Mouse (Mus musculus) NIH3T3 (cell line): ENCODE measurements at regions not wholly inside any gene's neighbourhood (a gene's known extent, or its start where the extent isn't known, plus 50 kb on each side); places are given as distances from the start of the nearest gene placed in this dataset.
A peak's percentile ranks its signal among the peaks of the same experiment; 100 is the strongest.
"Not testable (repeated sequence)": the region's sequence is repeated elsewhere in the genome, so short reads cannot be mapped to it uniquely, and the experiment has no call there.

Source experiments
- DNase-seq: peaks from one replicate; pipeline ENCODE4 v3.0.0-alpha.2; 2012; ENCODE audit warnings: low read depth

DNA sequence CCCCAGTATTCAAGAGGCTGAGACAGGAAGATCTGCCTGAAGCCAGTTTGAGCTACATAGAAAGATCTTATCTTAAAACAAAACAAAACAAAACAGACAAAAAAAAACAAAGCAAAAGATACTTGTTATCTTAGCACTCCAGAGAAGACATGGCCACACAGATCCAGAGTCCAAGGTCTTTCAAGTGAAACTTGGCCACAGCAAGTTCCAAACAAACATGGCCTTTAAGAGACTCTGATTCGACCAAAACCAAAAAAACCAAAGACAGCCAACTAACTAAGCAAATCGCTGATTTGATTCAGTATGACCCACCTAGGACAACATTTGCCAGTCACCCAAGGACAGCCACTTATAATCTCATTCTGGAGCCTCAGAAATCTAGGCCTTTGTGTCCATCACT, 69.8 kb upstream of the Tbl1xr1 start:
- no peak for DNase-seq

DNA sequence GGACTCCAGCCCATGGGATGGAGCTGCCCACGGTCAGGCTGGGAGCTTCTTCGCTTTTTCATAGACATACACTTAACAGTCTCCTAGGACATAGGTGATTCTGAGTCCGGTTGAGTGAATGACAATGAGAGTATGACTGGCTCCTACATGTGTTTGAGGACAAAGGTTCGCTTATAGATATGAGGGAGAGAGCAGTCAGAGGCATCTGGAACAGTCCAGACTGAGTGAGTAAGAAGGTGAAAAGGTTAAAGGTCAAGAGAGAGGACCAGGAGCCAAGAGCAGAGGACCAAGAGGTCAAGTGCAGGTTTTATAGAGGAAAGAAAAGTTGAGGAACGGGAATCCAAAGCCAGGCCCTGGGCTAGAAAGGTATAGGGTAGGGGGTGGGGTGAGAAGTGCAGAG, 68.7 kb upstream of the Tbl1xr1 start:
- DNase-seq = no peak

DNA sequence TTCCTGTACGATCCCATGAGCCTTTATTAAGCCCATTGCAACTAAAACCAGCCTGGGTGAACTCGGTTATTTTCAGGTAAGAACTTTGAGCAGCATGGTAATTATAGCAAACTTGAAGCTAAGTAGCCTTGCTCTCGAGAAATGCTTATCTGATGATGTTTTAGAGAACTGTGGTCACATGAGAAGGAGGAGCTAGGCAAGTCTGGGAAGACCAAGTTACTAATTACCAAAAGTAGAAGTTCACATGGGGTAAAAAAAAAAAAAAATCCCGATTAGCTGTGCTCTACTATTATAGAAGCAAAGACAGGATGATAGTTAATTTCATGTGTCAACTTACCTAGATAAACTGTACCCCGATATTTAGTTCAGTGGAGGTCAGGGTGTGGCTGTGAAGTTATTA, 68.0 kb upstream of the Tbl1xr1 start:
- DNase-seq = no peak

DNA sequence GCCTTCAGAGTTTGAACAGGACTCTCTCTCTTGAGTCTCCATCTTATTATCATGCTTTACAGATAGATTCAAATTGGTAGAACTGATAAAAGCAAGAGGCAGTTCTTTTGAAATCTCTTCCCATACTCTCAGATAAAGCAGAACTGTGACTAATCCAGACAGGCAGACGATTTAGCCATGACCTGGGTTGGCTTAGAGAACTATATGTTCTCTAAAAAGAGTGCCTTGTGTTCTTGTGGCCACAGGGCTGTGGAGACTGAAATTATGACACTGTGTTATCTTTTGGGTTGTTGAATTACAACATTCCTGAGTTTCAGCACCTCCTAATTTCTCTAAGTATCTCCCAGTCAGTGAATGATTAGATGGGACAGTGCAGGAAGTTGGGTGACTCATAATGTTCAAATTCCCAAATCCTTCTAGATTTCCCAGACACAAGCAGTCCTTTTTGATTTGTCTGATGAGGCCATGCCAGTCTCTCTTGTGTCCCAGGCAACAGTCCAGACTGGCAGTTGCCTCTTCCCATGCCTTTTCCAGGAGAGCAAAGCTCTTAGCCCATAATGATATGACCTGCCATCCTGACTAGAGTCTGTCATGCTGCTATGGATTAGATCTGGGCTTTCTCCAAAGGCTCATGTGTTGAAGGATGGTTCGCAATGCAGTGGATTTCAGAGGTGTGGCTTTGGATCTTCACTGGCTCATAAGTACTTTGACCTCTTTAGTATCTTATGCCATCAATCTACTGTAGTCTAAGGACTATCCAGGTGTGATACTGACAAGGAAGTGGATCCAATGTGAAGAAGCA, 66.4 kb upstream of the Tbl1xr1 start:
- DNase-seq = peak; percentile 49

DNA sequence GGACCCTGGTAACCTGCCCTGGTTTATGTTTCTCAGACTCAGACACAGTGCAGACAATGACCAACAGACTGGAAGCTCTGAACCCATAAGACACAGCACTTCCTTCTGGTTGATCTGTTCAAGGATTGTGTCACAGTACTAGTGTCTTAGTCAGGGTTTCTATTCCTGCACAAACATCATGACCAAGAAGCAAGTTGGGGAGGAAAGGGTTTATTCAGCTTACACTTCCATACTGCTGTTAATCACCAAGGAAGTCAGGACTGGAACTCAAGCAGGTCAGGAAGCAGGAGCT, 65.8 kb upstream of the Tbl1xr1 start:
- DNase-seq = not testable (repeated sequence)

DNA sequence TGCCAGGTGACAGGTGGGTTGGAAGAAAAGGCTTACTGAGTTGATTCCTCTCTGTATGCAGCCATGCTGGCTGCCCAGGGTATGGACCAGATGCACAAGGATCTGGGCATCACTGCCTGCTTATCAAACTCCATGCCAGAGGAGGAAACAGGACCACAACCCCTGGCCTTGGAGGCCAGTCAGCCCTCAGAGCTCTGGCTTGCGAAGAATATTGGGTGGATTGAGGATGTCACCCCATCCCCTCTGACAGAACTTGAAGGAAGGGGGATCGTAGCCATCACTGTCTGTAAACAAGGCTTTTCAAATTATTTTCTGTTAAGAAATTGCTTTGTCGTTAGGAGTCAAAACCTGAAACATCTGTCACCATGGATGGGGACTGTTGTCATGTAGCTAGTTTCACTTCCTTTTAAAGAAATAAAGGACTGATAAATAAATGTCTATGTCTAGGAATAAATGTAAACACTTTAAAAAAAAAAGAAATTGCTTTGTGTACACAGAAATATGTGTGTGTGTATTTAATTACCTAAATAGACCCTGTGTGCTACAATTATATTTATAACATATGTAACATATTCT, 55.0 kb upstream of the Tbl1xr1 start:
- no peak for DNase-seq

DNA sequence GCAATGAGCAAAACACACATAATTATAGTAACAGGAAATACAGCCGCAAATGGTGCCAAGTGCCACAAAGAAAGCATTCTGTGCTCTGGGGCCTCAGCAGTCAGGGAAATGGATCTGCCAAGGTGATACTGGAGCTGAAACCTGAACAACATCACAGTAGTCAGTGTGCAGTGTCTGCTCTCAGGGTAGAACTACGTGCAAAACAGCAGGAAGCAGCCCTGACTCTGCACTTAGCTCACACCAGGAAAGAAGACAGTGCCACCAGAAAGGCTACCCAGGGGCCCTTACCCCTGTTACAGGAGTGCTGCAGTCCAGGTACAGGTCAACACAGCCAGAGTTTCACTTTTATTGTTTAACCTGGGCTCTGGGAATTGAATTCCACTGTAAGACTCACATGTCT, 54.0 kb upstream of the Tbl1xr1 start:
- DNase-seq = no peak

DNA sequence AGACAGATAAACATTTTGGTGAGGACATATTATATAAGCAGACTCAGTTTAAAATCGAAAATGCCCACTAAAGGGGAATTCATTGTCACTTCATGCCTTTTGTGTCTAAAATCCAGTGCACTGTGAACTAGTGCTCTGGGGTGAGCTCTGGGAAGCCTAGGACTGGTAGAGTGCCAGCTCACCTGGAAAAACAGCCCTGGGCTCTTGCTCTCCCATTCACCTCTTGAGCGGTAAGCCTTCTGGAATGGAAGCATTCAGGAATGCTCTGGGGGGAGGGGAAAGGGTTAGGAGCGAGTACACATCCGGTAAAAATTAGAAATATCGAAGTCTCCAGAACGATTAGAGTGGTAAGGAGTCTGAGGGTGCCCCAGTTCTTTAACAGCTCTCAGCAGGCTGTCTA, 53.4 kb upstream of the Tbl1xr1 start:
- DNase-seq = no peak

DNA sequence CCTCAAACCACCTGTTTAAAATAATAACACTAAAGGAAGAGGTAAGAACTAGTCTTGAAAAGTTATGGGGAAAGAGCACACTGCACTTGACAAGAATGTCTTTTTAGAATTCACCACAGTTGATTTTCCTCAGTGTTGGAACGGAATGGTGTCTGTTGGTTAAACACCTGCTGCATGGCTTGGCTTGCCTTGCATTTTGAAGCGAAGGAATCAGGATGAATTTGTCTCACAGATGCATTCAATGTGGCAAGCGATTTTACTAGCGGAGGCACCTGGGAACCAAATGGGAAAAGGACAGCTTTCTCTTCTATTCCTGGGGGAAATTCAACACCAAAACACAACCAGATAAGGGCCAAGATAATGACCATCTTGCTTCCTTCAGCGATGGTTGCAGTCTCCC, 52.9 kb upstream of the Tbl1xr1 start:
- no peak for DNase-seq

DNA sequence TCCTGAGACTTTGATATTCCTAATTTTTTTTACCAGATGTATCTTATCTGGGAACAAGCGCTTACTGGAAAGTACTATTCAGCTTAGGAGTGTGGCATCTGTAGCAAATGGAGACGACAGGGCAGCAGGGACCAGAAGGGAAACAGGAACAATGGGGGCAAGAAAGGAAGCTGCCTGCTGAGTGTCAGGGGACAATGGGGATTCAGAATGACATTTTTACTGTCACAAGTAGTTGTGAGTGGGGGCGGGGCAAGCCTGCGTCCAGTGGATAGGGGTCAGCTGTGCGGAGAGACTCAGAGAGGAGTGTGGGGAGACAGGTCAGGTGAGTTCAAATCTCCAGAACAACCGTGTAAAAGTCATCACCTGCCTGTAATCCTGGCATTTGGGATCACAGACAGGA, 52.3 kb upstream of the Tbl1xr1 start:
- DNase-seq = no peak

DNA sequence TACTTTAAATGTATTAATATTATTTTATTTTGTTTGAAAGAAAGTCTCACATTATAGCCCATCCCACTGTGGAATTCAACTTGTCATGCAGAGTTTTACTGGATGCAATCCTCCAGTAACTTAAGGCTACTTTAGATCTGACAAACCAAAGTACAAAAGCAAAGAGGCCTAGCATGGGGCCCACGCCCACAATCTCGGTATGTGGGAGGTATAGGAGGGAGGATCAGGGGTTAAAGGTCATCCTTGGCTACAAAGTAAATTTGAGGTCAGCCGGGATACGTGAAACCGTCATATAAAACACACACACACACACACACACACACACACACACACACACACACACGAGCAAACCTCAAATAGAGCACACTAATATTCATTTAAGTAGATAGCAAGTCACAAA, 51.3 kb upstream of the Tbl1xr1 start:
- no peak for DNase-seq

DNA sequence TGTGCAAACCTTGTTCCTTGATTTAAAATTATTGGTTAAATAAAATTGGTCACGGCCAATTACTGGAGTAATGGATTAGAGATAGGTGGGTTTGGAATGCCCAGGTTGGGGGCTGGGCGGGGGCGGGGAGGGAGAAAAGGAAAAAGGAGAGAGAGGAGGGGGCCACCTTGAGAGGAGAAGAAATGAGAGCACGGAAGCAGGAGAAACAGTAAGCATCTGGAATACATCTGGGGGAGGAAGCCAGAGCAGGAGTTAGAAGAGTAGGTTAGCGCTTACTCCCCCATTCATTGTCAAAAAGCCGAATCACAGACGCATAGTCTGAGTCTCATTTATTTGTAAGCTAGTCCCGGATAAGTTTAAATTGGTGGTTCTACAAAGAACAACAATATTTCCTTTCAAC, 50.8 kb upstream of the Tbl1xr1 start:
- no peak for DNase-seq
